Mouse (Mus musculus) megakaryocyte, embryonic 14.5 days (primary cell): ENCODE results near the gene Naa38. TPM values are rescaled to one million over a fixed set of nuclear protein-coding genes. Genes with fewer than 3 reads are reported as not detected.
"Not testable (repeated sequence)": the region's sequence is repeated elsewhere in the genome, so short reads cannot be mapped to it uniquely, and the experiment has no call there.

ENCODE experiments used
- H3K27me3 ChIP-seq: replicated peaks from 2 replicates; pipeline ENCODE3; 2012; ENCODE audit warnings: inconsistent platforms
- H3K36me3 ChIP-seq: replicated peaks from 2 replicates; pipeline ENCODE3; 2012; ENCODE audit warnings: low read length, inconsistent platforms, mixed read lengths
- H3K4me1 ChIP-seq: 2 replicates; pipeline ENCODE4 v1.6.1; 2012; ENCODE audit warnings: inconsistent platforms
- H3K4me3 ChIP-seq: replicated peaks from 2 replicates; pipeline ENCODE3; 2012; ENCODE audit warnings: moderate library complexity, mild to moderate bottlenecking, inconsistent platforms
- H3K9me3 ChIP-seq: 2 replicates; pipeline ENCODE4 v1.6.1; 2012; ENCODE audit warnings: inconsistent platforms
- FLI1 ChIP-seq: IDR thresholded peaks from 2 replicates; pipeline ENCODE4 v1.6.1; 2012; ENCODE audit warnings: low read length, inconsistent platforms, mixed read lengths
- GATA1 ChIP-seq: IDR thresholded peaks from 3 replicates; pipeline ENCODE4 v1.6.1; 2012; ENCODE audit warnings: mixed read lengths, low read length, inconsistent platforms, borderline replicate concordance
- polyA plus RNA-seq: library from polyadenylated mRNA; stranded (reverse); fragments of >175 nt; gene quantifications from 2 replicates; pipeline ENCODE4 v1.2.3, GENCODE M21; 2012; ENCODE audit warnings: low replicate concordance; ENCODE audit not compliant: insufficient read depth

The Naa38 gene
- 33.8 and 159 TPM in 2 replicates for polyA plus RNA-seq

DNA sequence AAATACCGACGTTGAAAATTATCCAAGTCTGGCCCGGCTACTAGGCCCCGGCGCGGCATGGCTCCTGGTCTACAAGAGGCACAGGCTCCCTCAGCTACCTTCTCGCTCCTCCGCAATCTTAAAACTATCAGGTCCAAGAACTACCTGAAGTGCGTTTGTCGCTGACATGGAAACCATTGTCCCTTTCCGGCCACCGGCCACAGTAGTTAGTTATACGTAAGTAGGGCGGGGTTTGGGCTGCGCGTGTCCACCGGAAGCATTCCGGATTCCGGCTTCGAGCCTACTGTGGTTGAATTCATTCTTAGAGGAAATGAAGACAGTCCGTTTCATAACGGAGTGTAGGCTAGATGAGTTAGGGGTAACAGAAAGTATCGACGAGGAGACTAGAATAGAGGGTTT lies at the start of gene Naa38, which contains the start of gene Cyb5d1:
TSS of gene Naa38 (plus strand) at position 253 of the 399 bp plus-strand sequence.
TSS of gene Cyb5d1 (minus strand) at position 397 of the 399 bp plus-strand sequence.
- peak; percentile 61; the same call in 1 of the 2 replicates for TF ChIP-seq FLI1
- Histone ChIP-seq H3K4me3 (peak within 1 kb of the TSS; percentile 100), H3K36me3 (peaks cover 29% of the 10 kb centered on the region), H3K4me1 (peaks cover 37% of the 10 kb centered on the region)
- H3K9me3 ChIP-seq, H3K27me3 ChIP-seq: not testable (repeated sequence)

DNA sequence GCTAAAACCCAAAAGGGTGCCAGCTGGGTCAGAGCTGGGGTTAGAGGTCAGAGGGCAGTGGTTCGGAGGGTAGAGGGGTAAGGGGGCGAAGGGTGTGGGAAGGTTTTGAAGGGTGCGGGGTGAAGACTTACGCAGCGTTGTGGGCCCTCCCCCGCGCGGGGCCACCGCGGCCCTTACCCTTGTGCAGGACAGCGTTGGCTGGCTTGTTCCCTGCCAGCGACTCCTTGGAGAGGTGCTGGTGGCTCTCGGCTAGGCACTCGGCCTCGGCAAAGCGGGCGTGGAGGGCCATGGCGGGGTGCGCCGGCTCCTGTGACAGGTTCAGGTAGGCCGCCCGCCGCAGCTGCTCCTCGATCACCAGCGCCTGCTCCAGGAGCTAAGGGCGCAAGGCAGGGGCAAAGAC lies 48.8 kb upstream of the Naa38 start:
- TF ChIP-seq GATA1: no peak
- TF ChIP-seq FLI1: no peak
- Histone ChIP-seq H3K9me3 (no peaks in the 10 kb centered on the region), H3K36me3 (no peaks in the 10 kb centered on the region), H3K4me1 (peaks cover 2% of the 10 kb centered on the region), H3K4me3 (no peak overlapping the region), H3K27me3 (peaks cover 87% of the 10 kb centered on the region)

DNA sequence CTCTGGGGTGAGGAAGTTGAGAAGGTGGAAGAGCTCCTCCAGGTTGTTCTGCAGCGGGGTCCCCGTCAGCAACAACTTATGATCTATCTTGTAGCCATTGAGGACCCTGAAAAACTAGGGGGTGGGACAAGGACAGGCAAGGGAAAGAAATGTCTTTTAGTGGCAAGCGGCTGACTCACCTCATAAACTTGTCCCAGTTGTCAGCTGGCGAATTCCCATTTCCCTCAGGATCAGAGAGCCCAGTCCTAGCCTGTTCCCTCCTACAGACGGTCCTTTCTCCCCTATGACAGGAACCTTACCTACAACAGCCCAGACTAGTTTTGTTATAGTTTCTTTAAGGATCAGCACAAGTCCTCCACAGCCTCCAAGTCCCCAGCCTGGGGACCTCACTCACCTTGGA lies 38.7 kb upstream of the Naa38 start:
- no peaks in the 10 kb centered on the region for H3K36me3 ChIP-seq
- peaks cover 86% of the 10 kb centered on the region for H3K27me3 ChIP-seq
- H3K4me3 ChIP-seq: no peak overlapping the region
- TF ChIP-seq FLI1: no peak
- no peak for TF ChIP-seq GATA1
- peaks cover 5% of the 10 kb centered on the region; the same call in 1 of the 2 replicates for H3K4me1 ChIP-seq
- no peaks in the 10 kb centered on the region for H3K9me3 ChIP-seq

DNA sequence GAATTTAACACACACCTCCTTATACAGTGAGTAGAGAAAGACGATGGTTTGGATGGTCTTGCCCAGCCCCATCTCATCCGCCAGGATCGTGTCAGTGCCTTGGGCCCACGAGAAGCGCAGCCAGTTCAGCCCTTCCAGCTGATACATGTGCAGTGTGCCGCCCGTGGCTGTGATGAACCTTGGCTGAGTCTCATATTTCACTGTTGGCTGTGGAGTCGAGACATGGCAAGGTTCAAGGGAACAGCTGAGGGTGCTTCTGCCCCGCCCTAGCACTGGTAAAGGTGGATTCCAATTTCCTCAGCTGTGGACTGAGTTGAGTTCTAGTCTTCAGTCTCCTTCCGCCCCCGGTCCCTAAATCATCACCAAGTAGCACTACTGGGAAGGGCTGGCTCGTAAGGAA lies 37.6 kb upstream of the Naa38 start:
- H3K36me3 ChIP-seq: no peaks in the 10 kb centered on the region
- TF ChIP-seq FLI1 (no peak), GATA1 (no peak)
- H3K27me3 ChIP-seq: peaks cover 86% of the 10 kb centered on the region
- 0 out of 2 replicates have a peak, but pooled peaks cover under 1% of the 10 kb centered on the region for H3K9me3 ChIP-seq
- H3K4me3 ChIP-seq: no peak overlapping the region
- H3K4me1 ChIP-seq: peaks cover 5% of the 10 kb centered on the region; the same call in 1 of the 2 replicates

DNA sequence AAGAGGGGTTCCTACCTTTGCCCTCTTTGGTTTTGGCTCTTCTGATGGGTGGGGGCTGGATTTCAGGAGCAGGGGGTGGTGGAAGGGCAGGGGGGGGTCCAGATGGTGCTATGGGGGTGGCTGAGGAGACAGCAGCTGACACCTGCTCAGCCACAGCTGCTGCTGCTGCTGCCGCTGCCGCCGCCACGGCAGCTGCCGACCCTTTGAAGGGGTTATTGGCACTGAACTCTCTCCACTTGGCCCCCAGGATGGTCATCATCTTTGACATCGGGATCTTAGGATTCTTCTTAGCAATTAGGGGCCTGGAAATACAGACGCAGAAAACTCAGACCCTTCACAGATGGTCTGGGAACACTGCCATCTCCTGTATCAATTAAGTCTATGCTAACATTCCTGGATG lies 33.3 kb upstream of the Naa38 start:
- H3K36me3 ChIP-seq: no peaks in the 10 kb centered on the region

DNA sequence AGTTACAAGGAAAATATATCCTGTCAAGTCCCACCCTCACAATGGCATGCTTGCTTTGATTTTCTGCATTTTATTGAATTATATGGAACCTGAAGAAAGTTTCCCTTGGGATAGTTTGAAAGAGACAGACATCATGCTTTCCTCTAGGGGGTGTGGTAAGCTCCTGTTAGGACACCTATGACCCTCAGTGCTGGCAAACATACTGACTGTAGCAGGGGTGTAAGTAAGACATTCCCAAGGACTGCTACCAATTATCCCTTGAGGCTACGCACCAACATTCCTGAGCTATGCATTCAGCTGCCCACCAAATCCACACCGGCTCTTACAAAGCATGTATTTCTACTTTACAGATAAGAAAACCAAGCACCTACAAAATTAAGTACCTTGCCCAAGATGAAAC lies 32.8 kb upstream of the Naa38 start:
- Histone ChIP-seq H3K36me3 (no peaks in the 10 kb centered on the region), H3K4me1 (peaks cover 31% of the 10 kb centered on the region), H3K9me3 (0 out of 2 replicates have a peak, but pooled peaks cover 2% of the 10 kb centered on the region), H3K4me3 (no peak overlapping the region), H3K27me3 (peaks cover 89% of the 10 kb centered on the region)
- TF ChIP-seq FLI1: no peak

More for the DNA sequence above, 33.3 kb upstream of the Naa38 start:
- no peak overlapping the region for H3K4me3 ChIP-seq
- 0 out of 2 replicates have a peak, but pooled peaks cover 2% of the 10 kb centered on the region for H3K9me3 ChIP-seq
- peaks cover 26% of the 10 kb centered on the region for H3K4me1 ChIP-seq
- H3K27me3 ChIP-seq: peaks cover 89% of the 10 kb centered on the region
- TF ChIP-seq GATA1: no peak
- TF ChIP-seq FLI1: no peak

DNA sequence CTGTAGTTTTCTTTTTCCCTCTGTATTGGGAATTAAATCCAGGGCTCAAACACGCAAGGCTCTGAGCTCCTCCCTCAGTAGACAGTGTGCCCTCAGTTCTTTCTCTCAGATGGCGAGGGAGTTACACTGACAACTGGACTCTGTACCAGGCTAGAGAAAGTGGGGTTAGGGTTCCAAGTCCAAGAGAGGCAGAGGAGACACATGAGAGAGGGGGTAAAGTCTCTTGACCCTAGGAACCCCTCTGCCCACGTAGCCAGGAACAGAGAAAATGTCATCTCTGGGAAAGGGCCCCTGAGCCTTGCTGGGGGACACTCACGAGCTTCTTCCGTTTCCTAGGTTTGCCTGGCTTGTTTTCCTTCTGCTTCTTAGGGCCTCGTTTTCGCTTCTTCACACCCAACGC lies 30.9 kb upstream of the Naa38 start:
- Histone ChIP-seq H3K36me3 (no peaks in the 10 kb centered on the region), H3K9me3 (0 out of 2 replicates have a peak, but pooled peaks cover 2% of the 10 kb centered on the region), H3K4me3 (no peak overlapping the region), H3K27me3 (peaks cover 89% of the 10 kb centered on the region), H3K4me1 (peaks cover 47% of the 10 kb centered on the region)
- TF ChIP-seq GATA1 (no peak), FLI1 (no peak)

DNA sequence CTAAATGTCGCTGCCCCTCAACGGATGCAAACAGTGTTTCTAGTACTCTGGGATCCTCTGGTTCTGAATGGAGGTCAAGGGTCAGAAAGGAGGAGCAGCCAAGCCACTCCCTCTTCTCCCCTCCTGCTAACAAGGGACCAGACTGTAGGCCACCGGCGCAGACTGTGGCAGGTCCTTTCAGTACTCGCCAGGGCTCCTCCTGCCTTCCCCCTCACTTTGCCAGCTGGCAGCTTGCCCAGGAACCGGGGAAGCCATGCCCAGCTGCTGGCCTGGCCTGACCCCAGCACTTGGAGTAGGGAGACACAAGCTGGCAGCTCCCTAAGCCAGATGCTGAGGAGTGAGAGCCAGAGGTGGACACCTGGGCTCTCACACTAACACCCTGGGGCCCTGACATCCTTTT lies 30.4 kb upstream of the Naa38 start:
- H3K4me3 ChIP-seq: no peak overlapping the region
- 0 out of 2 replicates have a peak, but pooled peaks cover 2% of the 10 kb centered on the region for H3K9me3 ChIP-seq
- H3K4me1 ChIP-seq: peaks cover 47% of the 10 kb centered on the region
- TF ChIP-seq FLI1 (no peak), GATA1 (no peak)
- peaks cover 84% of the 10 kb centered on the region for H3K27me3 ChIP-seq
- no peaks in the 10 kb centered on the region for H3K36me3 ChIP-seq

DNA sequence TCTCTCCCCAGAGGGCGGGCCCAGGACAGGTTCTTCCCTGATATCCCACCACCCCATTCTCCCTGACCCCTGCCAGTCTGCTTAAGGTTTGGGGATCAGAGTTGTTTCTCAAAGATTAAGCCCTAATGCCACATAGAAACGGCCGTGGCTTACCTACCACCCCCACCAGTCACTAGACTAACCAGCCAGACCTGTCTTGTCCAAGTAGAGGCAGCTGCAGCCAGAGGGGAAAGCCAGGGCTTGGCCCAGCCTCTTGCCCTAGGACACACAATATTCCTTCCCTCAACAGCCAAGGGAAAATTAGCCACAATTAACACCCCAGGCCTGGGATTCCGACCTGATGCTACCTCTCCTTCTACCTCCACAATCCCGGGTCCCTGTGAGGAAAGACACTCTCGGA lies 29.6 kb upstream of the Naa38 start:
- H3K27me3 ChIP-seq: peaks cover 79% of the 10 kb centered on the region
- peaks cover 43% of the 10 kb centered on the region for H3K4me1 ChIP-seq
- no peaks in the 10 kb centered on the region for H3K36me3 ChIP-seq
- no peak for TF ChIP-seq FLI1
- TF ChIP-seq GATA1: no peak
- H3K9me3 ChIP-seq: 0 out of 2 replicates have a peak, but pooled peaks cover 2% of the 10 kb centered on the region
- H3K4me3 ChIP-seq: peak overlapping the region; percentile 93

DNA sequence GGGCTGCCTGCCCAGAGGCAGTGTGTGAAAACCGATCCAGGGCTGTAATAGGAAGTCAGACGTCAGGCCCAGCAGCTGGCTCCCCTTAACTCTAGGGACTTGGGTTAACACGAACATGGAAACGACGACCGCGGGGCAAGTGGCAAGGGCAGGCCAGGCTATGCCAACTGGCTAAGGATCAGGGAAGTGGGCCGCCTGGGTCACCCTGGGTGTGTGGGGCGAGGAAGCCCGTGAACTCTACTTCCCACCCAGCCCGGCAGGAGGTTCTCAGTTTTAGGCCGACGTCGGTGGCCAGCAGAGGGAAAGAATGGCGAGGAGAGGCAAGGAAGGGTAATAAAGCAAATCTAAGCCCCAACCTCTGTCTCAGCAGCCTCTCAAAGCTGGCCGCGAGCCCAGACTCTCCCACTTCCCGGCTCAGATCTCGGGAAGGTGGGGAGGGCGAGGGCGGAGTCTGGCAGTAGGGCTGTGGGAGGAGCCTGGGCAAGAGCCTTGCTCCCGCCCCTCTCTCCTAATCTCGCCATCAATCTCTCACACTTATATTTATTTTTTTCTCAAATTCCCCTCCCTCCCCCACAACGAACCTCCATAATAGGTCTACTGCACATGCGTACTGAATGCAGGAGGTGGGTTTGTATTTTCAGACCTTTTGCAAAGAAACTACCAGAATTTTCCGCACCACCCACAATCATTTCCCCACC lies 29.0 kb upstream of the Naa38 start:
- TF ChIP-seq GATA1 (no peak), FLI1 (no peak)
- Histone ChIP-seq H3K36me3 (no peaks in the 10 kb centered on the region), H3K4me1 (peaks cover 43% of the 10 kb centered on the region), H3K4me3 (peak overlapping the region; percentile 93), H3K9me3 (0 out of 2 replicates have a peak, but pooled peaks cover 2% of the 10 kb centered on the region), H3K27me3 (peaks cover 79% of the 10 kb centered on the region)
